Mouse (Mus musculus) heart, postnatal 0 days (tissue): ENCODE data around the gene Cdh13. TPM values are rescaled to one million over a fixed set of nuclear protein-coding genes. Genes with fewer than 3 reads are reported as not detected.
"Not testable (repeated sequence)": the region's sequence is repeated elsewhere in the genome, so short reads cannot be mapped to it uniquely, and the experiment has no call there.

Source experiments
- ATAC-seq: fragments of 200-750 bp; cut with Nextera tagmentation; 2 replicates; pipeline ENCODE4 v1.8.0; 2017; ENCODE audit warnings: low read depth, moderate number of reproducible peaks, moderate library complexity; ENCODE audit not compliant: insufficient read depth
- DNase-seq: peaks from one replicate; pipeline ENCODE4 v3.0.0-alpha.2; 2016; ENCODE audit warnings: low spot score
- H3K27ac ChIP-seq: fragments of 300-500 bp; sonication (generic); 2 replicates; pipeline ENCODE4 v1.5.1; 2014; ENCODE audit warnings: low read depth, mild to moderate bottlenecking
- H3K27me3 ChIP-seq: fragments of 300-500 bp; sonication (generic); 2 replicates; pipeline ENCODE4 v1.6.1; 2014; ENCODE audit warnings: low read length, mixed read lengths; ENCODE audit not compliant: control insufficient read depth, insufficient read depth
- H3K36me3 ChIP-seq: fragments of 300-500 bp; sonication (generic); replicated peaks from 2 replicates; pipeline ENCODE4 v1.6.1; 2014; ENCODE audit warnings: low read length, mixed read lengths; ENCODE audit not compliant: control insufficient read depth, insufficient read depth
- H3K4me1 ChIP-seq: fragments of 300-500 bp; sonication (generic); 2 replicates; pipeline ENCODE4 v1.6.1; 2014; ENCODE audit warnings: antibody characterized with exemption; ENCODE audit not compliant: control insufficient read depth, insufficient read depth
- H3K4me2 ChIP-seq: fragments of 300-500 bp; sonication (generic); 2 replicates; pipeline ENCODE4 v1.6.1; 2014; ENCODE audit warnings: low read depth, mild to moderate bottlenecking, low read length, moderate library complexity
- H3K4me3 ChIP-seq: fragments of 300-500 bp; sonication (generic); 2 replicates; pipeline ENCODE4 v1.5.1; 2014; ENCODE audit warnings: low read depth, low read length
- H3K9ac ChIP-seq: fragments of 300-500 bp; sonication (generic); replicated peaks from 2 replicates; pipeline ENCODE4 v1.6.1; 2014; ENCODE audit warnings: low read depth, low read length, mixed read lengths
- H3K9me3 ChIP-seq: fragments of 300-500 bp; sonication (generic); replicated peaks from 2 replicates; pipeline ENCODE4 v1.6.1; 2016; ENCODE audit warnings: low read length; ENCODE audit not compliant: control insufficient read depth
- CTCF ChIP-seq: IDR thresholded peaks from 2 replicates; pipeline ENCODE4 v1.5.1; 2016; ENCODE audit warnings: antibody characterized with exemption, control low read depth, low read depth
- EP300 ChIP-seq: IDR thresholded peaks from 2 replicates; pipeline ENCODE4 v1.6.1; 2016; ENCODE audit warnings: antibody characterized with exemption, low read depth
- WGBS: fragments of 180-500 bp; shearing (Covaris S2); extraction: QIAGEN DNeasy Blood & Tissue Kit; methylation state at CpG from one replicate; pipeline ENCODE4 v1.1.7; 2014; 5-methylcytosine and 5-hydroxymethylcytosine counted together
- polyA plus RNA-seq: library from polyadenylated mRNA; unstranded; fragments of >200 nt; fragmentation: Nextera tagmentation; extraction: Ambion mirVana; gene quantifications from 2 replicates; pipeline ENCODE4 v1.2.1, GENCODE M21; 2015
- total RNA-seq: library from RNA; depleted of rRNA; stranded (reverse); fragments of >200 nt; gene quantifications from 2 replicates; pipeline ENCODE4 v1.2.3, GENCODE M21; 2014; ENCODE audit warnings: low replicate concordance

Gene Cdh13
- total and polyA plus RNA-seq, 2 experiments from 2014 or later = 109 to 136 TPM

DNA sequence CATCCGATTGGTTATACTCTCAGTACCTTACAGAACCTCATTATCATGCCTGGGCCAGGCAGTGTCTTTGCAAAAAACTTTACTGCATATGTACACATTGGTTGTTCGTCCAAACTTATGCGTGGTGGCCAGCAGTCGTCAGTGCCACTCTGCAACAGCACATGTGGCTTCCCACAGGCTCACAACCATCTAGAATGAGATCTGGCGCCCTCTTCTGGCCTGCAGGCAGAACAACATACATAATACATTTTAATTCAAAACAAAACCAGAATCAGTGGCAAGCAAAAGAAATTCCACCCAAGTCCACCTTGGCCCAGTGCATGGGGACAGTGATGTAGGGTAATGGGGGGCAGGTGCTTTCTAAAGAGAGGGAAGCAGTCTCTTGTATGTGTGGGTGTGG lies 1073.1 kb downstream of the Cdh13 start:
- H3K4me2 ChIP-seq, DNase-seq: not testable (repeated sequence)
- TF ChIP-seq CTCF = 0 out of 2 replicates have a peak, but pooled peaks have one; percentile 26

DNA sequence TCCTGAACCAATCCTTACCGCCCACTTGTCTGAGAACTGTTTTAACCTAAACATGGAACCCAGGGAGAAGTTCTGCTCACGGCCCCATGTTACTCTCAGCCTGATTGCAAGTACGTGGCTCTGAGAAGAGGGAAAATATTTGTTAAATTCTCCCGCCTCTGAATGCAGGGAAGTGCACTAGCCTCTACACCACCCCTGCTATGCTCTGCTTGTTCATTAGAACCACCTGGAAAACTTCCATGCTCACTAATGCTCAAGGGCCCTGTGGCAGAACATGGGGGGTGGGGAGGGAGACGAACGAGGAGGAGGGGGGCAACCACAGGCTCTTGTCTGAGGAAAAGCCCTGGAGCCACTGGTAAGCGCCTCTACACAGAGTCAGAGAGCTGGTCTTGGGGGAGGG lies 1074.6 kb downstream of the Cdh13 start:
- H3K36me3 ChIP-seq = no peaks in the 10 kb centered on the region
- TF ChIP-seq CTCF (no peak), EP300 (no peak)
- ATAC-seq = no peak
- H3K9me3 ChIP-seq = no peaks in the 10 kb centered on the region
- H3K4me3 ChIP-seq = no peak overlapping the region
- DNase-seq = no peak
- no peaks in the 10 kb centered on the region for H3K27me3 ChIP-seq
- no peaks in the 10 kb centered on the region for H3K4me1 ChIP-seq
- 74% methylated on average over 7 of the region's 7 CpGs for WGBS
- H3K9ac ChIP-seq = no peak overlapping the region
- no peak overlapping the region for H3K27ac ChIP-seq
- no peak overlapping the region for H3K4me2 ChIP-seq

More for the DNA sequence above, 1073.1 kb downstream of the Cdh13 start:
- WGBS = 56% methylated on average over 5 of the region's 5 CpGs
- not testable (repeated sequence) for H3K27me3 ChIP-seq, H3K36me3 ChIP-seq, ATAC-seq, H3K4me3 ChIP-seq, H3K4me1 ChIP-seq, H3K9me3 ChIP-seq, H3K27ac ChIP-seq, H3K9ac ChIP-seq

DNA sequence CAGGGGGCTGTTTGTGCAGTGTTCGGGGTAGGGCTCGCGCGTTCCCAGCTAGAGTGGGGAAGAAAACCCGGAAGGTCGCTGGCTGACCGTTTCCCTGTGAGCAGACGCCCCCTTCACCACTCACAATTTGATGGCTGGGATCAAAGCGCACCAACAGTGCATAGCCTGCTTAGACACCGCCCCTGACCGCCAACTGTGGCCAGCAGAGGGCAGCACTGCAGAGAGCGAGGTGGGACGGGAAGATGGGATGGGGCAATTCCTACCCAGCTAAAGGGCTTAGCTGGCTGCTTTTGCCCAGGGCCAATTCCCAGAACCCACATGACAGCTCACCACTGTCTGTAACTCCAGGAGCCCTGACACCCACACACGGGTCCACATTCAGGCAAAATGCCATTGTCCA lies 1075.3 kb downstream of the Cdh13 start:
- DNase-seq = no peak
- ATAC-seq = no peak
- Histone ChIP-seq H3K4me2 (no peak overlapping the region), H3K27ac (no peak overlapping the region), H3K9me3 (no peaks in the 10 kb centered on the region), H3K4me3 (no peak overlapping the region), H3K4me1 (no peaks in the 10 kb centered on the region), H3K27me3 (no peaks in the 10 kb centered on the region), H3K36me3 (no peaks in the 10 kb centered on the region), H3K9ac (no peak overlapping the region)
- TF ChIP-seq CTCF (peak; percentile 65), EP300 (no peak)
- WGBS = 47% methylated on average over 14 of the region's 14 CpGs

DNA sequence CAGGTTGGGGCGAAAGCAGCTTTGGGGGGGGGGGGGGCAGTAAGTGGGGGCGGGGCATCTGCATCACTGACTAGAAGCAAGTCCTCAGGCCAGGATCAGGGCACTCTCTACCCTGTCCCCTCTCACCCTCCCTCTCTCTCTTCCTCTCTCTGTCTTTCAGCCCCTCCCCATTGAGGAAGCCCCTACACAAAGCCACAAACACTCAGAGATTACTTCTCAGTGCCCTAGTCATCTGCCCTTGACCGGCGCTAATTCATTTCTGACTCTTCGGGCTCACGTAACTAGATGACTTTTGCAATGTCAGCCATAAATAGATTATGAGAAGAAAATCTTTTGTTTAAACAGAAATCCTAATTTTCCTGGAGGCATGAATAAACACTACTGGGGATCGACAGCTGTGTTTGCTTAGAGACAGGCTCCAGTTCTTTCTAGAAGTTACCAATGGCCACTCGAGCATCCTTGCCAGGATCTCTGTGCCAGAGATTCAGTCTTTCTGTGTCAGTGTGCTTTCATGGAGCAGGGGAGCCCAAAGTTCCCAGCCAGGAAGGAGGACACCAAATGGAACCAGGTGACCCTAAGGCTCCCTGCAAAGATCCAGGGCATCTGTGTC lies 1077.3 kb downstream of the Cdh13 start:
- Histone ChIP-seq H3K4me2 (no peak overlapping the region), H3K4me1 (no peaks in the 10 kb centered on the region), H3K27ac (no peak overlapping the region), H3K4me3 (no peak overlapping the region), H3K9ac (no peak overlapping the region), H3K9me3 (no peaks in the 10 kb centered on the region), H3K36me3 (no peaks in the 10 kb centered on the region), H3K27me3 (no peaks in the 10 kb centered on the region)
- 60% methylated on average over 8 of the region's 8 CpGs for WGBS
- DNase-seq = no peak
- TF ChIP-seq CTCF (no peak), EP300 (no peak)
- no peak for ATAC-seq
